Mouse (Mus musculus): ENCODE data around the gene S100a7a. TPM values are rescaled to one million over a fixed set of nuclear protein-coding genes. Genes with fewer than 3 reads are reported as not detected.

S100a7a gene
- total RNA-seq (2021), result under 1 TPM; 0.37 to 0.67 TPM
- long read RNA-seq, experiment 1, result 0 reads
- long read RNA-seq, experiment 2, result 0 reads

GRCm38 (mm10) chr3:90653717-90654116 is at the start of gene S100a7a:
TSS of gene S100a7a (plus strand) at chr3:90654017.
- DNase-seq (ENCODE audit: low spot score in 2 of 2), result no peak
- TF ChIP-seq CTCF (conservative IDR thresholded peaks at IDR 0.05), result no peak
- H3K4me3 ChIP-seq, result no peak within 1 kb of the TSS
- H3K27ac ChIP-seq, result no peak within 1 kb of the TSS

GRCm38 (mm10) chr3:90604416-90604815 is 49.4 kb upstream of the S100a7a start:
- DNase-seq (ENCODE audit: low spot score in 2 of 2), result peak; percentile 44 to 48
- Histone ChIP-seq H3K27ac (peak overlapping the region; percentile 32; the same call in 1 of the 2 replicates), H3K4me3 (no peak overlapping the region)
- no peak for TF ChIP-seq CTCF (conservative IDR thresholded peaks at IDR 0.05)

GRCm38 (mm10) chr3:90605049-90605448 is 48.8 kb upstream of the S100a7a start:
- H3K4me3 ChIP-seq, result no peak overlapping the region
- H3K27ac ChIP-seq, result peak overlapping the region; percentile 32; the same call in 1 of the 2 replicates
- no peak for DNase-seq (ENCODE audit: low spot score in 2 of 2)
- no peak for TF ChIP-seq CTCF (conservative IDR thresholded peaks at IDR 0.05)

- H3K27ac ChIP-seq, result no peak overlapping the region
- H3K4me3 ChIP-seq, result no peak overlapping the region
- no peak for TF ChIP-seq CTCF (conservative IDR thresholded peaks at IDR 0.05)
- DNase-seq (ENCODE audit: low spot score in 2 of 2), result no peak
These were observed 48.1 kb upstream of the S100a7a start for GRCm38 (mm10) chr3:90605736-90606135.

- Histone ChIP-seq H3K27ac (no peak overlapping the region), H3K4me3 (no peak overlapping the region)
- TF ChIP-seq CTCF (conservative IDR thresholded peaks at IDR 0.05), result no peak
- DNase-seq (ENCODE audit: low spot score in 2 of 2), result no peak
These were observed 47.6 kb upstream of the S100a7a start for GRCm38 (mm10) chr3:90606185-90606584.

- DNase-seq (ENCODE audit: low spot score in 2 of 2), result no peak
- no peak overlapping the region for H3K27ac ChIP-seq
- no peak for TF ChIP-seq CTCF (conservative IDR thresholded peaks at IDR 0.05)
- no peak overlapping the region for H3K4me3 ChIP-seq
These were observed 46.5 kb upstream of the S100a7a start for GRCm38 (mm10) chr3:90607361-90607760.

GRCm38 (mm10) chr3:90608223-90608622 is 45.6 kb upstream of the S100a7a start, which contains the start of gene S100a5:
TSS of gene S100a5 (plus strand) at chr3:90608523.
- TF ChIP-seq CTCF (conservative IDR thresholded peaks at IDR 0.05), result no peak
- Histone ChIP-seq H3K4me3 (no peak within 1 kb of the TSS), H3K27ac (no peak within 1 kb of the TSS)
- DNase-seq (ENCODE audit: low spot score in 2 of 2), result no peak

- DNase-seq (ENCODE audit: low spot score in 2 of 2), result no peak
- Histone ChIP-seq H3K27ac (no peak overlapping the region), H3K4me3 (no peak overlapping the region)
- TF ChIP-seq CTCF (conservative IDR thresholded peaks at IDR 0.05), result no peak
These were observed 44.7 kb upstream of the S100a7a start for GRCm38 (mm10) chr3:90609102-90609501.

- no peak for DNase-seq (ENCODE audit: low spot score in 2 of 2)
- H3K4me3 ChIP-seq, result no peak overlapping the region
- H3K27ac ChIP-seq, result no peak overlapping the region
- no peak for TF ChIP-seq CTCF (conservative IDR thresholded peaks at IDR 0.05)
These were observed 42.3 kb upstream of the S100a7a start for GRCm38 (mm10) chr3:90611494-90611893.

GRCm38 (mm10) chr3:90612061-90612460 is 41.8 kb upstream of the S100a7a start:
- no peak overlapping the region for H3K27ac ChIP-seq
- DNase-seq (ENCODE audit: low spot score in 2 of 2), result no peak
- TF ChIP-seq CTCF (conservative IDR thresholded peaks at IDR 0.05), result no peak
- no peak overlapping the region for H3K4me3 ChIP-seq

GRCm38 (mm10) chr3:90612728-90613291 is 41.0 kb upstream of the S100a7a start, which contains the start of gene S100a6:
TSS of gene S100a6 (plus strand) at chr3:90612882.
- peak; percentile 80 for TF ChIP-seq CTCF (conservative IDR thresholded peaks at IDR 0.05)
- Histone ChIP-seq H3K27ac (peak within 1 kb of the TSS; percentile 28; the same call in 1 of the 2 replicates), H3K4me3 (peak within 1 kb of the TSS; percentile 53)
- DNase-seq (ENCODE audit: low spot score in 2 of 2), result peak; percentile 32 to 46

GRCm38 (mm10) chr3:90613461-90614147 is 40.2 kb upstream of the S100a7a start:
- peak overlapping the region; percentile 53 for H3K4me3 ChIP-seq
- DNase-seq (ENCODE audit: low spot score in 2 of 2), result peak in 1 of 2 experiments; percentile 0
- TF ChIP-seq CTCF (conservative IDR thresholded peaks at IDR 0.05), result no peak
- H3K27ac ChIP-seq, result peak overlapping the region; percentile 28; the same call in 1 of the 2 replicates

GRCm38 (mm10) chr3:90614148-90614530 is 39.7 kb upstream of the S100a7a start:
- Histone ChIP-seq H3K4me3 (no peak overlapping the region), H3K27ac (no peak overlapping the region; the same call in 1 of the 2 replicates)
- DNase-seq (ENCODE audit: low spot score in 2 of 2), result peak in 1 of 2 experiments; percentile 8
- no peak for TF ChIP-seq CTCF (conservative IDR thresholded peaks at IDR 0.05)
